Mouse (Mus musculus) liver, embryonic 14.5 days (tissue): ENCODE results near the gene Tapbp. TPM values are rescaled to one million over a fixed set of nuclear protein-coding genes. Genes with fewer than 3 reads are reported as not detected.
A peak's percentile ranks its signal among the peaks of the same experiment; 100 is the strongest.

Experiments
- ATAC-seq: fragments of 200-750 bp; cut with Nextera tagmentation; 2 replicates; pipeline ENCODE4 v1.8.0; 2017; ENCODE audit warnings: moderate number of reproducible peaks, mild to moderate bottlenecking, moderate library complexity; ENCODE audit not compliant: insufficient read depth
- DNase-seq, 3 experiments: peaks; one replicate each; pipeline ENCODE4 v3.0.0-alpha.2; 2012 to 2013; ENCODE audit warnings: low read depth in 3 of 3, low spot score in 3 of 3
- H3K27ac ChIP-seq: fragments of 300-500 bp; sonication (generic); 2 replicates; pipeline ENCODE4 v1.5.1; 2014; ENCODE audit warnings: moderate library complexity, mild to moderate bottlenecking, control low read depth, inconsistent platforms
- H3K27me3 ChIP-seq: fragments of 300-500 bp; sonication (generic); 2 replicates; pipeline ENCODE4 v1.6.1; 2014; ENCODE audit warnings: mild to moderate bottlenecking, low read length, moderate library complexity; ENCODE audit not compliant: control insufficient read depth, insufficient read depth
- H3K36me3 ChIP-seq: fragments of 300-500 bp; sonication (generic); replicated peaks from 2 replicates; pipeline ENCODE4 v1.6.1; 2014; ENCODE audit warnings: low read depth; ENCODE audit not compliant: control insufficient read depth, insufficient read depth
- H3K4me1 ChIP-seq, 2 experiments: fragments of 200-500 bp in 1 of 2; fragments of 300-500 bp in 1 of 2; sonication (generic) in 1 of 2; replicated peaks; 2 replicates each; pipeline ENCODE4 v1.6.1; 2012 to 2014; ENCODE audit warnings: antibody characterized with exemption in 1 of 2, inconsistent platforms in 1 of 2, low read length in 1 of 2; ENCODE audit not compliant: control insufficient read depth in 2 of 2, insufficient read depth in 2 of 2
- H3K4me2 ChIP-seq: fragments of 300-500 bp; sonication (generic); 2 replicates; pipeline ENCODE4 v1.6.1; 2014; ENCODE audit warnings: low read depth, mild to moderate bottlenecking, control low read depth, moderate library complexity
- H3K4me3 ChIP-seq, 2 experiments: fragments of 200-500 bp in 1 of 2; fragments of 300-500 bp in 1 of 2; sonication (generic) in 1 of 2; 2 replicates each; pipeline ENCODE4 v1.5.1; 2012 to 2014; ENCODE audit warnings: low read depth in 2 of 2, low read length in 2 of 2, mild to moderate bottlenecking in 2 of 2, control low read depth in 1 of 2, inconsistent platforms in 1 of 2, moderate library complexity in 1 of 2; ENCODE audit not compliant: insufficient read depth in 1 of 2
- H3K9ac ChIP-seq: fragments of 300-500 bp; sonication (generic); replicated peaks from 2 replicates; pipeline ENCODE4 v1.6.1; 2014; ENCODE audit warnings: mild to moderate bottlenecking, control low read depth, moderate library complexity
- H3K9me3 ChIP-seq: fragments of 300-500 bp; sonication (generic); 2 replicates; pipeline ENCODE4 v1.6.1; 2016; ENCODE audit warnings: low read length, mixed read lengths; ENCODE audit not compliant: control insufficient read depth
- CTCF ChIP-seq: IDR thresholded peaks from 2 replicates; pipeline ENCODE4 v1.5.1; 2016; ENCODE audit warnings: antibody characterized with exemption, low read depth, control low read depth
- EP300 ChIP-seq: IDR thresholded peaks from 2 replicates; pipeline ENCODE4 v1.6.1; 2016; ENCODE audit warnings: antibody characterized with exemption, low read depth
- WGBS: fragments of 180-500 bp; shearing (Covaris S2); extraction: QIAGEN DNeasy Blood & Tissue Kit; methylation state at CpG from one replicate; pipeline ENCODE4 v1.1.7; 2014; ENCODE audit not compliant: insufficient replicate concordance; 5-methylcytosine and 5-hydroxymethylcytosine counted together
- polyA plus RNA-seq, 2 experiments: library from polyadenylated mRNA; depleted of rRNA in 1 of 2; stranded (reverse) in 1 of 2; unstranded in 1 of 2; fragments of >200 nt; fragmentation: Nextera tagmentation in 1 of 2; extraction: Ambion mirVana in 1 of 2; gene quantifications; 2 replicates each; pipeline versions ENCODE4 v1.2.1 to v1.2.3; 2012 to 2014

The Tapbp gene
- polyA plus RNA-seq, 2 experiments: 10.6 to 24.0 TPM

GRCm38 (mm10) chr17:33935422-33936055 lies 19.8 kb downstream of the Tapbp start:
- no peak overlapping the region for H3K4me2 ChIP-seq
- no peak overlapping the region for H3K4me3 ChIP-seq
- 81% methylated on average over 21 of the region's 21 CpGs for whole genome bisulfite sequencing
- no peak for ATAC-seq
- no peaks in the 10 kb centered on the region for H3K27me3 ChIP-seq
- no peak overlapping the region for H3K27ac ChIP-seq
- H3K9me3 ChIP-seq: no peaks in the 10 kb centered on the region
- TF ChIP-seq EP300: no peak
- no peak for TF ChIP-seq CTCF
- H3K4me1 ChIP-seq: peaks cover 3 to 8% of the 10 kb centered on the region in 2 experiments; a peak in 3 of 4 replicates
- no peak for DNase-seq
- no peak overlapping the region for H3K9ac ChIP-seq
- peaks cover 2% of the 10 kb centered on the region for H3K36me3 ChIP-seq

- H3K27ac ChIP-seq: no peak overlapping the region
- WGBS: 78% methylated on average over 15 of the region's 15 CpGs
- H3K4me1 ChIP-seq: peaks cover 5 to 12% of the 10 kb centered on the region in 2 experiments; a peak in 3 of 4 replicates
These were observed 21.3 kb downstream of the Tapbp start for GRCm38 (mm10) chr17:33936993-33937392.

DNA sequence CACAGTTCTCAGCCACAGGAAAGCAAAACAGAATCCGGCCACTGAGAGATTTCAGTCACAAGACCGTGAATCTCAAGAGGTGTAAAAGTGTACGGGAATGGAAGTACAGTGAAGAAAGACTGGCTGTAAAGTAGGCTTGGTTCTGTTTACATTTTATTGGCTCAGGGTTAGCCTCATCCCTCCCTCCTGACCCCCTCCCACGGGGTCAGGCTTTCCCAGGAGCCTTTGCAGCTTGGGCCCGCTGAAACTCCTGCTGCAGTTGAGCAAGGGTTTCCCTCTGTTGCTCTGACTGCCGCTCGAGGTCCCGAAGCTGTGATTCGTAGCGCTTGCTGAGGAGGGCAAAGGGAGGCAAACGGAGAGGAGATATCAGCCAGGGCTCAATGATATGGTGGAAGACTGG lies 23.1 kb downstream of the Tapbp start:
- DNase-seq: no peak
- TF ChIP-seq CTCF: no peak
- no peak for TF ChIP-seq EP300
- Histone ChIP-seq H3K27ac (no peak overlapping the region), H3K4me2 (peak overlapping the region; percentile 77), H3K4me3 (peak overlapping the region; percentile 97 to 99; a peak in 3 of 4 replicates), H3K9me3 (no peaks in the 10 kb centered on the region), H3K27me3 (no peaks in the 10 kb centered on the region), H3K36me3 (no peaks in the 10 kb centered on the region; the same call in none of the 2 replicates), H3K4me1 (peaks cover 5 to 12% of the 10 kb centered on the region in 2 experiments; a peak in 3 of 4 replicates), H3K9ac (peak overlapping the region; percentile 23; the same call in 1 of the 2 replicates)
- WGBS: 69% methylated on average over 11 of the region's 11 CpGs
- ATAC-seq: no peak

More at GRCm38 (mm10) chr17:33936993-33937392, 21.3 kb downstream of the Tapbp start:
- DNase-seq (no peak), ATAC-seq (no peak)
- Histone ChIP-seq H3K36me3 (peaks cover 2% of the 10 kb centered on the region), H3K27me3 (no peaks in the 10 kb centered on the region), H3K4me2 (no peak overlapping the region), H3K4me3 (no peak overlapping the region), H3K9ac (no peak overlapping the region), H3K9me3 (no peaks in the 10 kb centered on the region)
- no peak for TF ChIP-seq EP300
- no peak for TF ChIP-seq CTCF

DNA sequence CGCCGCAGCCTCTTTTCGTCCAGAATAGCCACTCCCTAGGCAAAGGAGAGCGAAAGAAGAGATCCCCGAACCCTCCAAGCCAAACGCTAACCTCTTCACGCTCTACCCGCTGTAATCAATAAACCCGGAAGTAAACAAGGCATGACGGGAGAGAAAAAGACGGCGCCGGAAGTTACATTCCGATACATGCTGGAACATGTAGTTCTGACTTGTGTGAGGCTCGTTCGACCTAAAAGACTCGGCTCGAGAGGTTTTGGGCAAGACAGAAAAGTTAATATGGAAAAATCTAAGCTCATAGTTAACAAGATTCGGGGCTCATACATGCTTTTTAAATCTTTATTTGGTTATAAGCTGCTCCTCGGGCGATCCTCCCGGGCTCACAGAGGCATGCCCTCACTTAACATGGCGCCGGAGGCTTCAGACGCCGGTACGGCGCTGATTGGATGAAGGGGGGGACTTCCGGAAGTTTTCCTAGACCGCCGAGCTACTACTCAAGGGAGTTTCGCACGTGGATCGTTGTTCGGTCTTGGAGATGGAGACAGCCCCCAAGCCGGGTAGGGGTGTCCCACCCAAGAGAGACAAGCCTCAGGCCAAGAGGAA lies 24.6 kb downstream of the Tapbp start, which contains the start of the genes Pfdn6 and Wdr46:
Gene Pfdn6, minus strand, starts transcription at position 138 of the 600 bp plus-strand sequence.
Gene Wdr46, plus strand, starts transcription at position 455 of the 600 bp plus-strand sequence.
- TF ChIP-seq EP300 (no peak), CTCF (no peak)
- Histone ChIP-seq H3K4me2 (peak within 1 kb of the TSS; percentile 77), H3K27me3 (no peaks in the 10 kb centered on the region), H3K27ac (peak within 1 kb of the TSS; percentile 67), H3K9ac (peak within 1 kb of the TSS; percentile 91), H3K36me3 (no peaks in the 10 kb centered on the region; the same call in none of the 2 replicates), H3K4me1 (peaks cover 5 to 12% of the 10 kb centered on the region in 2 experiments; a peak in 3 of 4 replicates), H3K9me3 (no peaks in the 10 kb centered on the region), H3K4me3 (peak within 1 kb of the TSS; percentile 97 to 99)
- under 1% methylated on average over 36 of the region's 36 CpGs for WGBS
- peak; percentile 86 to 92 (median 89) for DNase-seq
- peak; percentile 90 for ATAC-seq

GRCm38 (mm10) chr17:33940981-33941380 lies 25.3 kb downstream of the Tapbp start:
- ATAC-seq: peak; percentile 9; the same call in 1 of the 2 replicates
- Histone ChIP-seq H3K4me1 (peaks cover 5 to 12% of the 10 kb centered on the region in 2 experiments; a peak in 3 of 4 replicates), H3K4me3 (peak overlapping the region; percentile 97 to 99), H3K27me3 (no peaks in the 10 kb centered on the region), H3K27ac (no peak overlapping the region), H3K9me3 (no peaks in the 10 kb centered on the region), H3K36me3 (no peaks in the 10 kb centered on the region; the same call in none of the 2 replicates), H3K9ac (peak overlapping the region; percentile 91), H3K4me2 (peak overlapping the region; percentile 77)
- no peak for DNase-seq
- TF ChIP-seq EP300: no peak
- TF ChIP-seq CTCF: no peak
- WGBS: under 1% methylated on average over 26 of the region's 26 CpGs
